Mouse (Mus musculus) spleen, adult 18-20 months (tissue): Measurements from ENCODE around the gene Frs2.
A peak's percentile ranks its signal among the peaks of the same experiment; 100 is the strongest.

ENCODE experiments used
- DNase-seq, 2 experiments: peaks; one replicate each; pipeline ENCODE4 v3.0.0; 2022; ENCODE audit warnings: mixed read lengths in 2 of 2

The Frs2 gene

GRCm38 (mm10) chr10:117148361-117149003, at the start of gene Frs2:
Gene Frs2 (minus strand): TSS chr10:117148534.
- DNase-seq, result peak; percentile 91 to 97

- DNase-seq, result no peak
These were observed 48.4 kb upstream of the Frs2 start for GRCm38 (mm10) chr10:117196696-117197095.

DNA sequence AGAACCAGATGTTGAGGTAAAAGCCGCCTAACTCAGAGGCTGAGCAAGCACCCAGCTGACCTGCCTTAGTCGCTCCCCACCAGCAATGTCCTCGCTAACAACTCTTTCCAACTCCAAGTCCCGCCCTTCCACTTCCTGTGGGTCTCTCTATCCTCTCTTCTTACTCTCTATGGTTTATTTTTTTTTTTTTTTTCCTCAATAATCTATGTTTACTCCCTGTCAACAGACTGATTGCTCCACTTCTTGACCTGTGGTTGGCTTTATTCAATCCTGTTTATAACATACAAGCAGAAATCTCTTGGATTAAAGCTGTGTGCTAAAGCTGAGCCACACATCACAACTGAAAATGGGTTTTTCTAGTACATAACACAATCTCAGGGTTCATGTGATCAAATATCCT, 47.4 kb upstream of the Frs2 start:
- DNase-seq, result no peak

GRCm38 (mm10) chr10:117195005-117195404, 46.7 kb upstream of the Frs2 start:
- no peak for DNase-seq

DNA sequence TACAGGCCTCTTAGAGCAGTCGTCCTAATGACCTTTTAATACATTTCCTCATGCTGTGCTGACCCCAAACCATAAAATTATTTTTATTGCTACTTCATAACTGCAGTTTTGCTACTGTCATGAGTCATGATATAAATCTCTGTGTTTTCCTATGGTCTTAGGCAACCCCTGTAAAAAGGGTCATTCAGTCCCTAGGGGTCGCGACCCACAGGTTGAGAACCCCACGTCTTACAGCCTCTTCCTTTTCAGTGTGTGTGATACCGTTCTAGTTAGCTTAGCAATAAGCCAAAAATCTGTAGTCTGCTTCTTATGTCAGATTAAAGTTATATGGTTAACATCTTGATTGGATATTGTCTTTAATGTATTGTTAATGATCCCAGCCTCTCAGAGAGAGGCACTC, 45.0 kb upstream of the Frs2 start:
- no peak for DNase-seq

- DNase-seq, result no peak
These were observed 37.2 kb upstream of the Frs2 start for GRCm38 (mm10) chr10:117185399-117186089.

DNA sequence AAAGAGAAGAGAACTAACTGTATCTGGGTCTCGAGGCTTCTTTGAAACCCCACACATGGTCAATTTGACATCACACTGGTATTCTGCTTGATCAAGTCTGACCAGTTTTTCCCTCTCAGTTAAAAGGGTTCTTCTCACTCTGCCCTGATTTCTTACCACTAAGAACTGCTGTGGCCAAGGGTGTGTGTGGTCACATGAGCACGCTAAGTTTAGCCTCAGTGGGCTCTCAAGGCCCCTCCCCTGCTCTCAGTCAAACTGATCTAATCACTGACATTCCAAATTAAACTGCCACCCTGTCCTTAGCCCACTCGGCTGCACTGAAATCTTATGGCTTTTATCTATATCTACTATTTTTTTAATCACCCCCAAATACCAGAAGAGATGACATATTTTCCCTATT, 32.8 kb upstream of the Frs2 start:
- no peak for DNase-seq

DNA sequence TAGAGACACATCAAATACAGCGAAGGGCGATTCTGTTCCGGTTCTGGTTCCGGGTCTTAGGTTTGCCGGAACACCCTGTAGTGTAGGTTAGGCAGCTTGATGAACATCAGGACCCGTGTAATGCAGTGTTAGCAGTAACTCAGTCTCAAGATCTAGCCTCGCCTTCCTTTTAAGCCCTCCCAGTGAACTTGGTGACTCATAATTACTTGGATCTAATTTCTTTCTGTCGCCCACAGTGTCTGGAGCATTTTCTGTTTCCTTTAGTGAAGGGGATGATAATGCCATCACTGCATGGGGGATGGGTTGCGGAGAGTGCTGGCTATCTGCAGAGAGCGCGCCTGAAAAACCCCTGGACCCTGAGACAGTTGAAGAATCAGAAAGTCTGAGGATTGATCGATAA, 26.3 kb upstream of the Frs2 start:
- DNase-seq, result no peak

DNA sequence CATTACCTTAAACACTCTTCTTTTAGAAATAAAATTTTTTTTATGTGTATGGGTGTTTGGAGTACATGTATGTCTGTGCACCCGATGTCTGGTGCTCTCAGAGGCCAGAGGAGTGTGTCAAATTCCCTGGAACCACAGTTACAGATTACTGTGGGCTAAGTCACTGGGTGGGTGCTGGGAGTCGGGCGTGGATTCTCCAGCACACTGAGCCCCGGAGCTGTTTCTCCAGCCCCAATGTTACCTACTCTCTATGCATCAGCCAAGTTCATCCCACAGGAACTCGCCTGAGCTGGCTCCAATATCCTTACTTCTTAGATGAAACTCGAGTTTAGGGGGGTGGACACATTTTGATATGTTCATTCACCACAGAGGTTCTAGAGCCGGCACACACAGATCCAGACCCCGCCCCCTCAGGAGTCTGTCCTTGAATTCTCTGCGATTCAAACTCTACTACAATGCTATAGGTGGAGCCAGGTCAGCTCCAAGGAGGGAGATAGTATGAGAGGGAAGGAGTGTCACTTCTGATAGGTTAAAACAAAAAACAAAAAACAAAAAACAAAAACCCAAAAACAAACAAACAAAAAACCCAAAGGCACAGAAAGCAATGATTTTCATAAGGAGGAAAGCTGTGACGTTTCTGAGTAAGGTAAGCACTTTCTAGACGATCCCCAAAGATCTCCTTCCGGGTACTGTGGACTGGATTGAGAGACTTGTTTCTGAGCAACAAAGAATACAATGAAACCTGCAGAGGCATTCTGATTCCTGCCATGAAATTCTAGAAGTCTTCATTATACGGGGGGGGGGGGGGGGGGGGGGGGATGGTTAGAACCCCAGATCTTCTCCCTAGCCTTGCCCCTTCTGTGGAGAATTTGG, 25.5 kb upstream of the Frs2 start:
- no peak for DNase-seq

- DNase-seq, result no peak
These were observed 24.8 kb upstream of the Frs2 start for GRCm38 (mm10) chr10:117173111-117173510.

DNA sequence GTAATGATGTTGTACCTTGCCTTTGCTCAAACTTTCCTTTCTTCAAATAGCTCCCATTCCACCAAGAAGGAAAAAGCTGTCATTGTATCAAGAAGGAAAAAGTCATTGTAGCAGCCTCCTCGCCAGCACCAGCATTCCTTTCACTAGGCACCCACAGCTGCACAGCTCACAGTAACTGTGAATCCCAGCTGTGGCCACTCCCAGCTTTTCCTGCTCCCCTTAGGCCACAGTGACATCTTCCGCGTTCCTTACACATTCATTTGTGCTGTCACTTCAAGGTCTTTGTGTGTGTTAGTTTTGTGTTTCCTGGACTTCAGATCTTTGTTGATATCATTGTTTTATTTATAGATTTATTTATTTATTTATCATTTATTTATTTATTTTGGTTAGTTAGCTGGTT, 23.7 kb upstream of the Frs2 start:
- no peak for DNase-seq

GRCm38 (mm10) chr10:117166785-117167425, 18.6 kb upstream of the Frs2 start:
- no peak for DNase-seq

GRCm38 (mm10) chr10:117162662-117163061, 14.3 kb upstream of the Frs2 start:
- DNase-seq, result no peak

- DNase-seq, result no peak
These were observed 11.8 kb upstream of the Frs2 start for GRCm38 (mm10) chr10:117160099-117160498.

GRCm38 (mm10) chr10:117152247-117152646, 3.9 kb upstream of the Frs2 start:
- DNase-seq, result no peak

DNA sequence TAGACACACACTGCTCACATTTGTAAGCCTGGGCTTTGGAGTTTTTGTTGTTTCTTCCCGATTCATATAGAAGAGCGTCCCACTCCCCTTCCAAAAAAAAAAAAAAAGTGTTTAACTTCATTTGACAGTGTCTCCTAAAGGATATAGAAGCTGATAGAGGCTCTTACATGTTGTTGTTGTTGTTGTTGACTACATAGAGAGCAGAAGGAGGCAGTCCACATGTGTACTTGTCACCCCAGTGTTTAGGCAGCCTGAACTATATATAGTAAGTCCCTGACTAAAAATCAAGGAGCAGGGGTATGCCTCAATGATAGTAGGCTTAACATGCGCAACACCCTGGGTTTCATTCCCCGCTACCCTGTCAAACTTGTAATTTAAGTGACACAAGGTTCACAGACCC, 3.3 kb upstream of the Frs2 start:
- no peak for DNase-seq

DNA sequence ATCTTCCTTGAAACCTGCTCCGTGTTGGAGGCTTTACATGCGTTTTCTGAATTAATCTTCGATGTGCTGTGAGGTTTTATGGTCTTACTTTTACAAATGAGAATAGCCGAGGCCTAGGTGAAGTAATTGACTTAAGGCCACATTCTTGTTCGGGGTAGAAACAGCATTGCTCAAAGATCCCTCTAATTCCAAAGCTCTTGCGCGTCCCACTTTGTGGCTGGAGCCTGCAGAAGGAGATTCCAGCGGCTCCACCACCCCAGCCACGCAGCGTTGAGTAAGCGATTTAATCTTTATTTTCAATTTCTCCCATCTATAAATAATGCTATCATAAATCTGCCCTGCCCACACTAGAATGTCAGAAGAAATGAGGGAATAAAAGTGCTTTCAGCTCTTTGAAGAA, 2.9 kb upstream of the Frs2 start:
- no peak for DNase-seq

GRCm38 (mm10) chr10:117150764-117151163, 2.4 kb upstream of the Frs2 start:
- DNase-seq, result no peak

GRCm38 (mm10) chr10:117149942-117150617, 1.7 kb upstream of the Frs2 start:
- peak; percentile 10 to 28 for DNase-seq

GRCm38 (mm10) chr10:117149241-117149640, 907 bp upstream of the Frs2 start:
- no peak for DNase-seq

- no peak for DNase-seq
These were observed 622 bp downstream of the Frs2 start for GRCm38 (mm10) chr10:117147463-117148360.

- DNase-seq, result no peak
These were observed 1.9 kb downstream of the Frs2 start for GRCm38 (mm10) chr10:117146421-117146820.
